Mouse (Mus musculus) kidney, adult 9 months (tissue): Measurements from ENCODE around the gene Zfp281.

Source experiments
- DNase-seq: peaks from one replicate; pipeline ENCODE4 v3.0.0; 2022

The Zfp281 gene

DNA sequence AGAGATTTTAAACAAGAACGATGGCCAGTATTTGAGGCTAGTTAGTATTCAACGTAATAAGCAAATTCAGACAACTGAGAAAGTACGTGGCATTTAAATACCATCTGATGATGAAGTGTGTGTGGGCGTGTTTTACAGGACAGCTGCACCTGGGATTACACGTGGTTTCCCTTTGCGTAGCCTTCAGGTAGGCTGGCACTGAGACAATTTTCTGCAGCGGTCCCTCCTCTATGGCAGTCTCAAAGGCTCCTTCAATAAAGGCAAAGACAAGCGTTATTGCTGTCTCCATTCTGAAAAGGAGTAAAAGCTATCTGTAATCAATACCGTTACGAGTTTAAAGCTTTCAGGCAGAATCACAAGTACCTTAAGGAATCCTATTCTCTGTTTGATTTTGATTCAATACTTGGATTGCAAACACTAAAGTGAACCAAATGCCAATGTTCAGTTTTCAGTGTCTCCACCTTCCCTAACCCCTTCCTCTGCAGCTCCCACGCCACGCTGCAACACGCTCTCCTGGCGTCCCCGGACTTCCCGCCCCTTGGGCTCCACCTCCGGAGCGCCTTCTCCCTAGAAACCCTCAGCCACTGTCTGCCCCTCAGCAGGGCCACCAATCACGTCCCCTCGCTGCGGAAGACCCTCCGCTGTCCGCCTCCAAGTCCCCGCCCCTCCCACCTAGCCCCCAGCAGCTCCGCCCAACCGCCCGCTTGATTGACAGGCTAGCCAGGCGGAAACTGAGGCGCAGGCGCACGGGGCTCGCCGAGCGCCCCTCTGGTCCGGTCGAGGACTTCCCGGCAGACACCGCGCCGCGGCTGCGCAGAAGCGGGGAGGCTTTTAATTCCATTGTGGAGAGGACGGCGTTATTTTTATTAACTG is at the start of gene Zfp281:
Gene Zfp281 (plus strand): TSS at position 756 of the 873 bp plus-strand sequence.
- DNase-seq, result peak; percentile 94

DNA sequence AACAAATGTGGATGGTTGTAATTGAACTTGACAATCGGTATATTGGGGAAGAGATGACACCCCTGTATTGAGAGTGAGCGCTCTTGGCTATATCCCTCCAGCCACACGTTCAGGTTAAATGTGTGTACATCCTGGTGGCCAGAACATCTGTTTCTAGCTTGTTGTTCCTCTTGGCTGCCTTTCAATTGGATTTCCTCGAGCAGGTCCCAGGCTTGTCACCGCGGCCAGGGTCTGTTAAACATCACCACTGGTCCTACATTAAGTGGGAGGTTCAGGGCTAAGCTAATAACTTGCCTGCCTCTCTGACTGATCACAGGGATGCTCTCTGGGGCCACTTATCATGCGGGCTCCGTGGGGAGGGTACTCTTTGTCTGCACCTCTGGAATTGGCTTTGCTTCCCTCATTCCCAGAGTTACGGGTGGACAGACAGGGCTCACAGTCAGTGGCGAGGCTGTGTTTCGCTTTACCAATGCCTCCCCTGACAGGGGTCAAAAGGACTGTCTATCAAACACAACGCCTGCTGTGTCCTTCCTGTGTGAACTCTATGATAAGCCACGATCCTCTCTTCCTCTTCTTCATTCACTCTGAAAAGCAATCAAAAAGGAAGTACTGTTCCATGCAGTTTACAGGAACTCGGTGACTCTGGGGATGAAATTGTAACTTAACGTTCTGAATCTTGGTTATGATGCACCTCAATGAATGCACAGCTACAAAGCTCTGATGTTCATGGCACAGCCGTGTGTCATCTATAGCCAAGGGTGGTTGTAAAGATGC is 46.6 kb upstream of the Zfp281 start:
- DNase-seq, result no peak

- DNase-seq, result no peak
Observed at GRCm38 (mm10) chr1:136579360-136579759, 45.3 kb upstream of the Zfp281 start.

GRCm38 (mm10) chr1:136580266-136580665 is 44.4 kb upstream of the Zfp281 start:
- no peak for DNase-seq

DNA sequence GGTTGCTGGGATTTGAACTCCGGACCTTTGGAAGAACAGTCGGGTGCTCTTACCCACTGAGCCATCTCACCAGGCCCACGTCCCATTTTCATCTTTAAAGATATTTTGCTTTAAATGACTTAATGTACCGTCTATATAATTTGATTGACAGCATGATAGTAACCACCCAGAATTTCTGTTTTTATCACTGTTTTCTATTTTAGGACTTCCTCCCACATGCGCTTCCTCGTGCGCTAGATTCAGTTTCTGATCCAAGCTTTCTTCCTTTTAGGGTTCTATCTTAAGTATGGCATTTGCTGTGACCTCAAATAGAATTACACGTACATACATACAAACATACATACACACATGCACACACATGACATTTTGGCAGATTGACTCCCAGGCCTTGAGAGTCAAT is 42.9 kb upstream of the Zfp281 start:
- DNase-seq, result no peak

DNA sequence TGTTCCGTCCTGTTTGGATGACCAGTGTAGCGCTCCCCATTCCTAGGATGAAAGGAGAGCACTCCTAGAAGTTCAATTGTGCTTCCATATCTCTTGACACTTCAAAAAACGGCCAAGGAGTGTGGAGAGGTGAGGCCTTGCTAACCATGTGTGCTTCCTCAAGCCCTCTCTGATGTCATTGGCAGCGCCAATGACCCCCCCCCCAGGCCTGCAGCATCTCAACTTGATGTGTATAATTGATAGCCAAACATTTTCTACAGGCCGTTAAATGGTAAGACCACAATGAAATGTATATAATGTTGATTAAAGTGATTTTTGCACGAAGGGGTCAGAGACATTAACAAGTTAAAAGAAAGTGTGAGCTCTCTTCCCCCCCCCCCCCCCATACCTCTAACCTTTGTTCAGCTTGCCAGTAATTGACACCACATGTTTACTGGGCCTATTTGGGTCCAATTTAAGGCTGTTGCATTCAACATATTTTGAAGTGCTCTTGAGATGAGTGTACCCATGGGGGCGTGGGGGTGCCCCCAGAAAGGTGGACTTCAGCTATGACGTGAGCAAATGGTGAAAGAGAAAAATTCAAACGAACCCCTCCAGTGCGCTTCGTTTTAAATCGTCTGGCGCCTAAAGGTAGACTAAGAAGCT is 36.8 kb upstream of the Zfp281 start:
- no peak for DNase-seq

- no peak for DNase-seq
Observed at GRCm38 (mm10) chr1:136588908-136589307, 35.8 kb upstream of the Zfp281 start.

DNA sequence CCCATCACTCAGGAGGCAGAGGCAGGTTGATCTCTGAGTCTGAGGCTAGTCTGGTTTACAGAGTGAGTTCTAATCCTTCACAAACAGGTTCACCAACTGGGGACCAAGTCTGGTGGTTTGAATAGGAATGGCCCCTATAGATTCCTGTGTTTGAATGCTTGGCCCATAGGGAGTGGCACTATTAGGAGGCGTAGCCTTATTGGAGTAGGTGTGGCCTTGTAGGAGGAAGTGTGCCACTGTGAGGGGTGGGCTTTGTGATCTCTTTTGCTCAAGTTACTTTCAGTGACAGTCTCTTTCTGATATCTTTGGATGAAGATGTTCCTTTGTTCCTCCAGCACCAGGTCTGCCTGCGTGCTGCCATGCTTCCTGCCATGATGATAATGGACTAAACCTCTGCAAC is 32.0 kb upstream of the Zfp281 start:
- DNase-seq, result no peak

GRCm38 (mm10) chr1:136594235-136594850 is 30.4 kb upstream of the Zfp281 start:
- DNase-seq, result no peak

DNA sequence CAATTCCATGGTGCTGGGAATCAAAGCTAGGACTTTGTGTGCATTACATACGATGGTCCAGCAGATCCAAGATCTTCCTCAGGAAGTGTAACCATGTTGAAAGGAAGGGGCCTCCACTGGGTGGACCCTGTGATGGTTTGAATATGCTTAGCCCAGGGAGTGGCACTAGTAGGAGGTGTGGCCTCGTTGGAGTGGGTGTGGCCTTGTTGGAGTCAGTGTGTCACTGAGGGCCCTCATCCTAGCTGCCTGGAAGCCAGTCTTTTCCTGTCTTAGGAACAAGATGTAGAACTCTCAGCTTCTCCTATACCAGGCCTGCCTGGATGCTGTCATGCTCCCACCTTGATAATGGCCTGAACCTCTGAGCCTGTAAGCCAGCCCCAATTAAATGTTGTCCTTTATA is 27.9 kb upstream of the Zfp281 start:
- no peak for DNase-seq

DNA sequence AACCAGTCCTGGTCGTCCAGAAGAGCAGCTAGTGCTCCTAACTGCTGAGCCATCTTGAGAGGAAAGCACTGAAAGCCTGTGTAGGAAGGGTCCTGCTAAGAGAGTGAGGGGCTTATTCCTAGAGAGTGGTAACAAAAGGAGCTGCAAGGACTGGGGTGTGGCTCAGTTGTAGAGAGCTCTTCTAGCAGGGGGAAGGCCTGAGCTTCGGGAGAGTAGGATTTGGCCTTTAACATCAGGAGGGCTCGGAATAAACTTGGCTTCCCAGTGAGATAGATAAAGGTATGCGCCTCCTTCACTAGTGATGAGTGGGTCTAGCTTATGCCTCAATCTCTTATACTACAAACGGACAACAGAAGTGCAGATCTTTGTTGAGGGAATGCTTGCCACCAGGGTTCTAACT is 26.4 kb upstream of the Zfp281 start:
- no peak for DNase-seq

- DNase-seq, result no peak
Observed at GRCm38 (mm10) chr1:136600067-136600466, 24.6 kb upstream of the Zfp281 start.

DNA sequence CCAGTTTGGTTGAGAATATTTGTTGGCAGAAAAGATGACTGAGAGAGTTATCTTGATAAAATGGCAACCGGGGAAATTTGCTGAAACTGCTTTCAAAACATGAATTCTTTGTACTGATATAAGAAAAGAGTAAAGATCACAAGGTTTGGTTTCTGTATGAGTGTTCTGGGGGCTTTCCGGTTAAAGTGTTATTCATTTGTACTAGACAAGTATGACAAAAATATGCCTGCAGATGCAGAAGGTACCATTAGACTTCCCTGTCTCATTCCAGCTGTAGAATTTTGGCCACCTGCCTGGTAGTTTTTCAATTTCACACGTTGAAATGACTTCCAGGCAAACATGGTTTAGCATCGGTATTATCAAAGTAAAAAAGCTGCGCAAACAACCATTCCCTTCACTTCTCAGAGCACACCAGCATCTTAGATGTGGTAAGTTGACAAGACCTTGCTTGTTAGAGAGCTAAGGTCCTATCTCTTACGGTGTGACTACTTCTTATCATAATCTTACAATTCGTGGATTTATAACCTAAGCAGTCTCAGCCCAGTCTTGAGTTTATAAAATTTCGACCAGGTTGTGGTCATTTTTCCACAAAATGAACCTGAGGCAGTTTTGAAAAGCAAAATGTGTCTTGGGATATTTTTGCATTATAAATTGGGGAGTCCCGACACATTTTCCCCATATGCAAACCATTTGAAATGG is 23.9 kb upstream of the Zfp281 start:
- DNase-seq, result no peak

DNA sequence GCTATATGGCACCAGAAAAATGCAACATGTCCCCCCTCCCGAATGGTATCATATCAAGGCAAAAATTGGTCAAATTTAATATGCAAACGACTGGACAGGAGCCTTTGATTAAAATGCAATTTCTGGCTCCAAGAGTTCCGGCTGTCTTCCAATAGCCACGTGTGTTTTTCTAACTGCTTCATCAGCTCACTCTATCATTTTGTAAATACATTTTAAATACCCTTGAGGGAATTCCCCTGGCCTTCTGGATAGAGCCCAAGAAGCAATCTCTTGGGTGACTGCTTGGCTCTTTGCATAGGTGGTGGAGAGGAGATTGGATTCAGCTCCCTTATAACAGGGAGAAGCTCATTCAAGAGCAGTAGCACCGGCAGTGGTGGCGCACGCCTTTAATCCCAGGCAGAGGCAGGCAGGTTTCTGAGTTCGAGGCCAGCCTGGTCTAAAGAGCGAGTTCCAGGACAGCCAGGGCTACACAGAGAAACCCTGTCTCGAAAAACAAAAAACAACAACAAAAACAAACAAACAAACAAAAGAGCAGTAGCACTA is 23.3 kb upstream of the Zfp281 start:
- no peak for DNase-seq

DNA sequence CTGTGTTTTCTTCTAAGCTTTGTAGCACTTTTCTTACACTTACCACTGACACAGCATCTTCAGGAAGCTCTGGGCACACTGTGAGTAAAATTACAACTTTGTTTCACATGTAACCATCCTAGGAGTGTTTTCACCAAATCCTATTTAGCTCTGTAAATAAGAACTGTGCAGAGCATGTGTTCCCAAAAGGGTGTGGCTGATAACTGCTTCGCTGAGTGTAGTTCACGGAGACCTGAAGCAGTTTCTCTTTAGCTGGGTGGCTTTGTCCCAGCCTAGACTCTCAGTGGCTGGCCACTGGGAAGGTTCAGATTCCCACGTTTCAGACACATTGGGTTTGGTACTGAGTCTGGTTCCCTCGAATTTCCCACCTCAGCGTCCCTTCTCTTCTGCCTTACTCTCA is 22.4 kb upstream of the Zfp281 start:
- no peak for DNase-seq

GRCm38 (mm10) chr1:136604190-136604589 is 20.5 kb upstream of the Zfp281 start:
- no peak for DNase-seq

- no peak for DNase-seq
Observed at GRCm38 (mm10) chr1:136605790-136606189, 18.9 kb upstream of the Zfp281 start.

DNA sequence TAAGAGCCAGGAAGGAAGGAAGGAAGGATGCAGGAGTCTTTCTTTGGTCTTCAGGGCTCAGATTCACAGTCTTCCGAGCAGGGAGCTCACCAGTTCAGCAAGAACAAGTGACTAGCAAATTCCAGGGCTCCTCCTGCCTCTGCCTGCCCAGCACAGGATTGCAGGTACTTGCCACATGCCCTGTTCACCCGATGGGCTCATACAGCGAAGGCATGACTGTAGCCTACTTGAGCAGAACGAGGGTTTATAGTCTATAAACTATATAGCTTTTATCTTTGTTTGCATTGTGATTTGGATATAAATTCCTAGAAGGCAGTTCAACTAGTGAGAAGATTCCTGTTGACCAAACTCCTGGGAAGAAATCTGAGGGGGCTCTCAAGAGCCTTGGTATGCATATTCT is 18.4 kb upstream of the Zfp281 start:
- DNase-seq, result no peak

- no peak for DNase-seq
Observed at GRCm38 (mm10) chr1:136608339-136609261, 16.1 kb upstream of the Zfp281 start.

- no peak for DNase-seq
Observed at GRCm38 (mm10) chr1:136611803-136612202, 12.9 kb upstream of the Zfp281 start.

DNA sequence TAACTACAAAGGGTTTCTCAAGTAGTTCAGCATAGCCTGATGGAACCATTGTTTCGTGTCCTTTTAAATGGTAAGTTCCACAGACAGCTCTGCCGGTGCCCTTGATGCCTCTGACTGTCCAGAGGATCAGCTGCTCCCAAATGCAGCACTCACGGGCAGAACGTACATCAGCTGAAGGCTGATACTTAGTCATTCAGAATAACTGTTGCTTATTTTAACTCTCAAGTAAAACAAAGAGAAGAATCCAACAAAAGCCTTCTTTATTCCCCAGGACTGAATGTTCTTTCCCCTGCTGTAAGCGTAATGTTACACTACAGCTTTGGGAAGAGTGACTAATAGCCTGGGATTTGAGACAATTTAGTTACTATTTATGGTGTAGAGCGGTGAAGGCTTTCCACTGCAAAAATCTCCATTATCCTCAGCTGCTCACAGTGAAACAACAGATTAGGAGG is 11.4 kb upstream of the Zfp281 start:
- no peak for DNase-seq
